In genomic region chr12:52478611-52479010, GRCm38 (mm10) we compare ENCODE assay signal across 11 mouse cellular contexts.
"Had no signal": no experiment of that assay in that cellular context is flagged by ENCODE, and none has a peak within 500 bp of the region (broad histone marks: within the 10 kb centered on the region; RNA-seq: fewer than 3 reads in every experiment).

No protein-coding gene starts in this region.

- H3K27ac ChIP-seq: kidney, embryonic 15.5 days; limb, embryonic 12.5 days; liver, embryonic 15.5 days; macrophage; midbrain, embryonic 15.5 days; stomach, postnatal 0 days had no signal

- H3K4me1 ChIP-seq: limb, embryonic 12.5 days had no signal

- H3K9ac ChIP-seq: kidney, embryonic 15.5 days; limb, embryonic 12.5 days; liver, embryonic 15.5 days; midbrain, embryonic 15.5 days had no signal

- H3K9me3 ChIP-seq: kidney, embryonic 15.5 days; limb, embryonic 12.5 days; liver, embryonic 15.5 days; megakaryocyte, embryonic 14.5 days; midbrain, embryonic 15.5 days had no signal

- DNase-seq: kidney, adult 11 months; liver; thymus, postnatal 4 days had no signal

- H3K4me3 ChIP-seq: kidney, embryonic 15.5 days; limb, embryonic 12.5 days; liver, embryonic 15.5 days; megakaryocyte, embryonic 14.5 days; midbrain, embryonic 15.5 days had no signal

- H3K27me3 ChIP-seq: kidney, embryonic 15.5 days; limb, embryonic 12.5 days; liver, embryonic 15.5 days; midbrain, embryonic 15.5 days had no signal

- ATAC-seq: midbrain, embryonic 15.5 days had no signal

- H3K36me3 ChIP-seq: kidney, embryonic 15.5 days; limb, embryonic 12.5 days; liver, embryonic 15.5 days; midbrain, embryonic 15.5 days had no signal

- H3K4me2 ChIP-seq: kidney, embryonic 15.5 days; limb, embryonic 12.5 days; liver, embryonic 15.5 days; midbrain, embryonic 11.5 days; midbrain, embryonic 15.5 days had no signal
